Mouse (Mus musculus): Measurements from ENCODE around the gene Tle6. TPM values are rescaled to one million over a fixed set of nuclear protein-coding genes. Genes with fewer than 3 reads are reported as not detected.

Gene Tle6
- total RNA-seq, 2 experiments from 2014 or later, result 3.9 to 6.8 TPM

Other genes with a start within 250 kb of the Tle6 start
- gene Mfsd12, start 243.6 kb downstream of the Tle6 start, total RNA-seq (2021), result 1 to 10 TPM; 2.3 to 2.9 TPM
- under 1 TPM; 0.48 to 0.49 TPM for gene 4930404N11Rik, start 235.3 kb downstream of the Tle6 start, total RNA-seq (2021)
- 10 to 100 TPM; 13.5 to 14.0 TPM for gene Fzr1, start 222.6 kb downstream of the Tle6 start, total RNA-seq (2021)
- 10 to 100 TPM; 41.1 to 41.2 TPM for gene Dohh, start 216.6 kb downstream of the Tle6 start, total RNA-seq (2021)
- 1 to 10 TPM in 1 of 2 experiments, under 1 TPM in 1; 0.78 to 1.0 TPM for gene Gm48551, start 216.6 kb downstream of the Tle6 start, total RNA-seq (2021)
- gene Gm48552, start 212.1 kb downstream of the Tle6 start, total RNA-seq (2021), result under 1 TPM in 1 of 2 experiments, not detected in 1; 0.59 TPM
- under 1 TPM in 1 of 2 experiments, not detected in 1; 0.67 TPM for gene Smim24, start 208.0 kb downstream of the Tle6 start, total RNA-seq (2021)
- 100 to 1,000 TPM; 215 to 268 TPM for gene Nfic, start 145.4 kb downstream of the Tle6 start, total RNA-seq (2021)
- gene Celf5, start 118.4 kb downstream of the Tle6 start, total RNA-seq (2021), result under 1 TPM in 1 of 2 experiments, not detected in 1; 0.24 TPM
- gene Ncln, start 104.7 kb downstream of the Tle6 start, total RNA-seq (2021), result 10 to 100 TPM; 34.2 to 47.8 TPM
- gene S1pr4, start 100.9 kb downstream of the Tle6 start, total RNA-seq (2021), result under 1 TPM; 0.99 to 1.00 TPM
- under 1 TPM; 0.36 to 0.62 TPM for gene Gna15, start 76.8 kb downstream of the Tle6 start, total RNA-seq (2021)
- gene Gna11, start 55.9 kb downstream of the Tle6 start, total RNA-seq (2021), result 10 to 100 TPM; 24.8 to 25.9 TPM
- 100 to 1,000 TPM; 845 to 891 TPM for gene Aes, start 41.6 kb downstream of the Tle6 start, total RNA-seq (2021)
- gene Tle2, start 26.5 kb downstream of the Tle6 start, total RNA-seq (2021), result 1 to 10 TPM; 5.3 to 6.2 TPM
- 1 to 10 TPM; 1.8 to 2.5 TPM for gene BC025920, start 5.2 kb upstream of the Tle6 start, total RNA-seq (2021)
- gene Sirt6, start 26.7 kb upstream of the Tle6 start, total RNA-seq (2021), result 1 to 10 TPM; 3.8 to 5.2 TPM
- gene Ankrd24, start 27.5 kb upstream of the Tle6 start, total RNA-seq (2021), result 1 to 10 TPM; 5.9 to 9.5 TPM
- gene Gm10778, start 48.0 kb upstream of the Tle6 start, total RNA-seq (2021), result 1 to 10 TPM in 1 of 2 experiments, under 1 TPM in 1; 0.87 to 1.3 TPM
- gene Zfp433, start 103.8 kb upstream of the Tle6 start, total RNA-seq (2021), result 1 to 10 TPM; 4.8 to 5.2 TPM
- gene Gm3055, start 170.1 kb upstream of the Tle6 start, total RNA-seq (2021), result under 1 TPM; 0.13 to 0.51 TPM
- gene Gm4767, start 211.1 kb upstream of the Tle6 start, total RNA-seq (2021), result under 1 TPM; 0.64 to 0.87 TPM